Mouse (Mus musculus) skeletal muscle tissue, postnatal 0 days (tissue): ENCODE results near the gene Psmd14. TPM values are rescaled to one million over a fixed set of nuclear protein-coding genes. Genes with fewer than 3 reads are reported as not detected.

Experiments
- microRNA-seq, 2 experiments: library from miRNA; unstranded; fragments of <30 nt; microRNA quantifications; one replicate each; pipeline ENCODE4; 2016
- polyA plus RNA-seq: library from polyadenylated mRNA; unstranded; fragments of >200 nt; fragmentation: Nextera tagmentation; extraction: Ambion mirVana; gene quantifications from 2 replicates; pipeline ENCODE4 v1.2.1, GENCODE M21; 2015

The Psmd14 gene
- 97.8 and 110 TPM in 2 replicates for polyA plus RNA-seq

DNA sequence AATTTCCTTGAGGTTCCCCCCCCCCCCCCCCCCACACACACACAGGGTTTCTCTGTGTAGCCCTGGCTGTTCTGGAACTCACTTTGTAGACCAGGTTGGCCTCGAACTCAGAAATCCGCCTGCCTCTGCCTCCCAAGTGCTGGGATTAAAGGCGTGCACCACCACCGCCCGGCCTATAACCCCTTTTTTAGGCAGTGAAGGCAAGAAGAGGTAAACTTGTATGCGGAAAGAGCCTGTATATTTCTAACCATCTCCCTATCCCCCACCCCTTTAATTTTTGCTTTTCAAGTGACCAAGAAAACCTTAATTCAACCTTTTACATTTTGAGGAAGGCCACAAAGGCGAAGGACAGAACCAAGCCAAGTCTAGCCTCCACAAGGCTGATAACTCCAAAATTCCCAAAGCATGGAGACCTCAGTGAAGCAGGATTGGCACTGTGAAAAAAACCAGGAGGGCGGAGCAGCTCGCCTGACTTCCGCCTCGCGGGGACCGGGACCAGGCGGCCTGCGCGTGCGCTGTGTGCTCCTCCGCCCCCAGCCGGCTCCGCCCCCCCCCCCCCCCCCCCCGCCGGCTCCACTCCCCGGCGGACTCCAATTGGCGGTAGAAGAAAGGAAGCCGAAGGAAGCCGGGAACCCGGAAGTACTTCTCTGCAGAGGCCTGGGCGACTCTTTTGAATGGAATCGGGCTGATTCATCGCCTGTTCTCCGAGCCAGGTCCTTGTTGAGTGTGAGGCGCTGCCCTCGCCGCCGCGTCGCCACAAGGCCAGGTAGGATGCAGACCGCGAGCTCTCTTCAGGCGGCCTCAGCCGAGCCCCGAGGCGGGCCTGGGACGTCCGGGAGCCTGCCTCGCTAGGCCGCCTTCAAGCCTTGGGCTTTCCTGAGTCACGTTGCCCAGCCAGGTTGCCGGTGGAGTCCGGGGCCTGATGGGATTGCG is at the start of gene Psmd14:
TSS of gene Psmd14 (plus strand) at position 587 of the 933 bp plus-strand sequence.

GRCm38 (mm10) chr2:61802656-61803251 is 91.3 kb downstream of the Psmd14 start, which contains the start of gene Tbr1:
Gene Tbr1 (plus strand): TSS chr2:61802930.

Small RNA genes within 50 kb of the gene (microRNA-seq; reads per million reads assigned to microRNA genes)
- gene Gm22403: 0 reads per million in 2 experiments

Other genes with a start within 250 kb of the Psmd14 start
- 17.7 and 21.3 TPM in 2 replicates for gene Tank, start 133.1 kb upstream of the Psmd14 start, polyA plus RNA-seq
- 0.09 and 0.12 TPM in 2 replicates for gene Tbr1, start 91.2 kb downstream of the Psmd14 start, polyA plus RNA-seq